Mouse (Mus musculus) CD4-positive helper T cell, adult 2 months (primary cell): Measurements from ENCODE around the gene Tle4.
"Not testable (repeated sequence)": the region's sequence is repeated elsewhere in the genome, so short reads cannot be mapped to it uniquely, and the experiment has no call there.

Experiments used
- DNase-seq: peaks from one replicate; pipeline ENCODE4 v3.0.0-alpha.2; 2012; ENCODE audit warnings: low read depth, missing footprints, low spot score

Gene Tle4

GRCm38 (mm10) chr19:14597917-14598689, at the start of gene Tle4:
TSS of gene Tle4 (minus strand) at chr19:14598051.
- DNase-seq: peak; percentile 100

DNA sequence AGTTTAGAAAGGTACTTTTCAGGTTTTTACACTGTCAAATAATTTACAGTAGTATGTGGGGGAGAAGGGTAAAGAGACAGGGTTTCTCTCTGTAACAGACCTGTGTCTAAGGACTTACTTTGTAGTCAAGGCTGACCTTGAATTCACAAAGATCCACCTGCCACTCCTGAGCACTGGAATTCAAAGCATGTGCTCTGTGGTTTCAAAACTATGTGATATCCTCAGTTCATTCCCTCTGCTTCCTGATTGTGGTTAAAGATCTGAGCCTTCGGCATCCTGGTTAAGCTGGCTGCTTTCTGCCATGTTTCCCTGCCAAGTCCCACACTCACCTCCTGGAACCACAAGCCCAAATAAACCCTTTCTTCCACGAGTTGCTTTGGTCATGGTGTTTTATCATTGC, 47.8 kb upstream of the Tle4 start:
- DNase-seq: no peak

GRCm38 (mm10) chr19:14644756-14645155, 46.9 kb upstream of the Tle4 start:
- DNase-seq: no peak

- not testable (repeated sequence) for DNase-seq
These were observed 45.2 kb upstream of the Tle4 start for GRCm38 (mm10) chr19:14643091-14643490.

DNA sequence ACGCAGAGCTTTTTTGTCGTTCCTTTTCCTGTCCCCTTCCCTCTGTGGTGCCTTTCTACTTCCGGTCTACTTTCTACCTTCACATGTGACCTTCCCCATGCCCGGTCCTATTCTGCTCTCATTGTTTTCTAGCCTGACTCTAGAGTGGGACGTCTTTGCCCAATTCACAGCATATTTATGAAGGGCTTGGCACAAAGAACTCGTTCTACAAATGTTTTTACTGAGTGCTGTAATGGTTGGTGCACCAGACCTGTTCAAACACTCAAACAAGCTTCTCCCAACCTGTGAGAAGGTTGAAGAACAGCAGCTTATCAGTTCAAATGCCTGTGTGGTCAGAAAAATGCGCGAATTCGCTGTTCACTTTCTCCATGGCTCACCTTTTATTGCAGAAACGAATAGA, 44.8 kb upstream of the Tle4 start:
- DNase-seq: no peak

GRCm38 (mm10) chr19:14635213-14635928, 37.5 kb upstream of the Tle4 start:
- DNase-seq: no peak

DNA sequence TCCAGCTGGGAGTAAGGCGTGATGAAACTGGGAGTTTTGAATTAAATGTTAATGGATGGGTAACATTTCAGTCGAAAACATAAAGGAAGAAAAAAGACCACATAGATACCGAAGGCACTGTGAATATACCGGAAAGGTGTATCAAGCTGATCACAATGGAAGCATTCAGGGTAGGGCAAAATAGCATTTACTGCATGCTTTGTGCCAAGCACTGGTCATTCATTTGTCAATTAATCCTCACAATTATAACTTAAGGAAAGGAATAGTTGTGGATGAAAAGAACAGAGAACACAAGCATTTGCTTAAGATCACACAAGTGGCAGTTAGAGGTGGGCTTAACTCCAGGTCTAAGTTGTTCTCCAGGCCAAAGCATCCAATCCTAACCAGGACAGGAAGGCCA, 25.5 kb upstream of the Tle4 start:
- DNase-seq: no peak

DNA sequence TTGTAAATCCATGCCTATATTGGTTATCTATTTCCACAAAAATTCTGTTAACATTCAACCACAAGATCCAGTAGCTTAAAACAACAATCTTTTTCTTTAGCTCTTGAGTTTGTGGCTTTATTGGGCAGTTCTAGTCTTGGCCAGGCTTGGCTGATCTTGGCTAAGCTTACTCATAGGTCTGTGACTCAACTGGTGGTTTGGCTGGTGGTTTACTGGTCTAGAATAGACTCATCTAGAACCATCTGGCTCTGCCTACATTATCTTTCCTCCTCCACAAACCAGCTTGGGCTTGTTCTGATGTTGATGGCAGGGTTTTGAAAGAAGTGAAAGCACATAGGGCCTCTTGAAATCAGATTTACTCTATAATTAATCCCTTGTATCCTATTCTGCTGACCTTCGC, 22.7 kb upstream of the Tle4 start:
- DNase-seq: peak; percentile 63

- DNase-seq: no peak
These were observed 22.0 kb upstream of the Tle4 start for GRCm38 (mm10) chr19:14619814-14620213.

GRCm38 (mm10) chr19:14614816-14615215, 17.0 kb upstream of the Tle4 start:
- no peak for DNase-seq

- no peak for DNase-seq
These were observed 12.9 kb upstream of the Tle4 start for GRCm38 (mm10) chr19:14610542-14611317.

DNA sequence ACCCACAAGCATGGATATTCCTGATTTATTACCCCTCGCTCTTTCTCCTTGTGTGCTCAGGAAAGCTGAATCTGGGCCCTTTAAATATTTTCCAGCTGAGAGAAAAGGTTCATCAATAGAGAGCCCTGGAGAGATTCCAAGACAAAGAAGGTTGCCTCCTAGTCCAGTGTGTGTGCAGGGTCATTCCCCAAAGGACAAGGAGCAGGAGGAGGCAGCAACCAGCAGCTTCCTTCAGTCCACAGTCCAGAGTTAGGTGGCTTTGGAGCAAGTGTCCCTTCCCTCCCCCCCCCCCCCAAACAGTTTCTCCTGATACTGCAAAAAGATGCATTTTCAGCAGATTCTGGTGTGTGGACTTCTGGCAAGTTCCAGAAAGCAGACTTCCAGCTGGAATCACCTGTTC, 3.0 kb upstream of the Tle4 start:
- DNase-seq: no peak

DNA sequence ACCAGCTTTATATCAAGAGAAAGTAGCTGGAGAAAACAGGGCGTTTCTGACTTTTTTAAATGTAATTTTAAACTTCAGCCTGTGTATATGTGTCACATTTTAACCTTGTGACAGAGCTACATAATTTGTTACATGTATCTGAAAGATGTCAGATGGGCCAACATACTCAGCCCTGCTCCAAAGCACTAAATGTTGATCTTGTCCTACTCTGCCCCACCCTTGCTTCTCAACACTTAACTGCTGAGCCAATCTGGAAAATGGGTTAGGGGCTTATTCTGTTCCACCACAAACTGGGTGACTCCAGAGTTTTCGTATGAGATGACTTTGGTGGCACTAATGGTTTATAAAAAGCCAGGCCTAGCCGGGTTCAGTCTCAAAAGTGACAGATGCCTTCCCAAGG, 2.5 kb upstream of the Tle4 start:
- no peak for DNase-seq

- no peak for DNase-seq
These were observed 2.0 kb upstream of the Tle4 start for GRCm38 (mm10) chr19:14599851-14600251.

GRCm38 (mm10) chr19:14598690-14599288, 938 bp upstream of the Tle4 start:
- no peak for DNase-seq

DNA sequence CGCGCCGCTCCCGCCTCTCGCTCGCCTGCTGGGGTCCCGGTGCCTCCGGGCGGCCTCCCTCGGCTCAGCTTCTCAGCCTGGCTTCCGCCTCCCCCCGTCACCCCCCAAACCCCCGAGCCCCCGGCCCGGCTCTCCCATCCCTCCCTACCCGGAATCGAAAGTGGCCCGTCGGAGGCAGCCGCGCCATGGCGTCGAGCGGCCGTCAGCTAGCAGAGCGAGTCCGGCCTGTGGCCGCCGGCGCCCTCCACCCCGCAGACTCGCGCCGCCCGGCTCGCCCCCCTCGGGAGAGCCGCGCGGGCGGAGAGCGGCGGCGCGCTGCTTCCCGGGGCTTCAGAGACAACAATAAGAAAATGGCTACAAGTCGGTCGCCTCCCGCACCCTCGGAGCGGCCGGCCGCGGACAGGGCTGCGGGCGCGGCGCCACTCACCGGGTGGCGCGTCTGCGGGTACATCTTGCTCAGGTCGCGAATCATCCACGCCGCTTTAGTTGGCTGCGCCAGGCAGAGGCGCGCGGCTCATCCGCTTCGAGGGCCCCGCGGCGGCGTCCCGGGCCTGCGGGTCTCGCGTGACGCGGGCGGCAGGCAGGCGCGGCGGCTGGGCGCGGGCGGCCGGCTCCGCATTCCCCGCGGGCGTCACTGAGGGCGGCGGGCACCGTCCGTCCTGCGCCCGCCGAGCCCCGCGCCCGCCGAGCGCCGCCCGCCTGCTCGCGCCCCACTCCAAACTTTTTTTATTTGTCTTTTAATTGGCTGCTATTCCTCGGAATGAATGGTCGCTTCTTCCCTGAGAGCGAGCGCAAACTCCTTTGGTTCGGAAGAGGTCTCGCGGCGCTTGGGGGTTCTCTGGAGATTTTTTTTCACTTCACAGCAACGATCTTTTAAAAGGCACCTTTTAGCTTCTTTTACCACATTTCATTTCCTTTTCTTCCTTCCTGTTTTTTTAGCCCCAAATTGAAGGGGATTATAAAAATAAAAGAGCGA, 622 bp downstream of the Tle4 start:
- peak; percentile 73 for DNase-seq

DNA sequence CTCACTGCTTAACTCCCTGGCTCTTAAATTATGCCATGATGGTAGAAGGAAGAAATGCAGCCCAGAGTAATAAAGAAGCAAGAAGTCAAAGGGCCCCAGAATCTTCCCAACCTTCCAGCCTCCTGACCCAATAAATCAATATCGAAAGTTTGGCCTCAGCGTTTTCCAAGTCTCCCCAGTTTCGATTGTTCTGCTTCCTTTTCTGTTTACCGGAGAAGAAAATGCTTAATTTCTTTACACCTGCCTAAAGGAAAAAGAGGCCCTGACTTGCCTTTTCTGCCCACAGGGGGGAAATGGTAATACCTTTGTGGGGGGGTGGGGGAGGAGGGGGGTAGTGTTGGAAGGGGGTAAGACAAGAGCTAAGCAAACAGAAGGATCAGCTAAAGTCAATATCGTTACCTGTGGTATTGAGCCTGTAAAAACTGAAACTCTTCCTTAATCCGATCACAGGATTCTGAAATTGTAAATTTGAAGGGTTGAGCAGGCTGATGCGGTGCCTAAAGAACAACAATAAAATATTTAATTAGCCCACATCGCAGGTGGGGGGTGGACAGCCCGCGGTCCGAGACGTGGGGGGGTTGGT, 1.4 kb downstream of the Tle4 start:
- DNase-seq: peak; percentile 43

DNA sequence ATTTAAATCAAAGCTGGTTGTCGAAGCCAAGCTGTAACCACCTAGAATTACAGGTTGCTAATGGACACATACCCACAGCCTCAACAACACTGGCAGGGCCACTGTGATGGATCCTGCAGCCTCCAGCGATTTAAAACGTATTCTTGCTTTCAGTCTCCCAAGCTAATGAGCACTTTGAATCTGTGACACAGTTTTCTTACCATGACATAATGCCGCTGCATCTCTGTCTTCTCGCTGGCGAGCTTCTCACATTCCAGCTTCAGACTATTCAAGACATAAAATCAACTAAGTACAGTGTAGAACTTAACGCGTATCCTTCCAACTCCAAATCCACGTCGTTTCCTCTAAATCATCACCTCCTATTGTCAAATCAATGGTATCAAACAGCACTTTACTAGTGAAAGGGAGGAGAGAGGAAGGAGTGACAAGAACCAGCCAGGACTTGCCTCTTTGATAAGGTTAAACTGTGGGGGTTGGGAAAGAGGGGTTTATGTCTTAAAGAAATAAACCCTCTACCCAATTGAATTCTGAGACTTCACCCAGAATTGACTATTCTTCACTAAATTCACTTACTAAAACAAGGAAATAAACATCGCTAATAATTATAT, 2.4 kb downstream of the Tle4 start:
- DNase-seq: no peak

GRCm38 (mm10) chr19:14594537-14594936, 3.3 kb downstream of the Tle4 start:
- DNase-seq: no peak
